Mouse (Mus musculus) ovary, adult 18-20 months (tissue): ENCODE results near the gene Prr5l.
"Not testable (repeated sequence)": the region's sequence is repeated elsewhere in the genome, so short reads cannot be mapped to it uniquely, and the experiment has no call there.

Experiments used
- DNase-seq: peaks from one replicate; pipeline ENCODE4 v3.0.0; 2022; ENCODE audit warnings: low spot score, mixed read lengths

Prr5l gene

DNA sequence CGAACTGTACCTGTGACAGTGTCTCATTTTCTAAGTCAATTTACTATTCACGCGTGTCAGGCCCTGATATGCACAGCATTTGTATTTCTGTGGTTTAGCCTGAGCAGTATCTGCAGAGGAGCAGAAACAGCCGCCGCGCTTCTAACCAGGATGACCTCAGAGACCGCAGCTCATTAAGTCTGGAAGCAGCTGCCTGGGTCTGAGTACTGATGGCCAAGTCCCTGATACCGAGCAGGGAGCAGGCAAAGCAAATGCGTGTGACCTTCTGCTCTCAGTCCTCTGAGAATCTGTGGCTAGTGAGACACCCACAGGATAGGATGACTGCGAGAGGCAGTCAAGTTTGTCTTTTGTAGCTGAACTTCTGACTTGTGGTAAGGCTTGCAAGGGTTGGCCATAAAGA lies 120.4 kb downstream of the Prr5l start:
- DNase-seq = no peak

DNA sequence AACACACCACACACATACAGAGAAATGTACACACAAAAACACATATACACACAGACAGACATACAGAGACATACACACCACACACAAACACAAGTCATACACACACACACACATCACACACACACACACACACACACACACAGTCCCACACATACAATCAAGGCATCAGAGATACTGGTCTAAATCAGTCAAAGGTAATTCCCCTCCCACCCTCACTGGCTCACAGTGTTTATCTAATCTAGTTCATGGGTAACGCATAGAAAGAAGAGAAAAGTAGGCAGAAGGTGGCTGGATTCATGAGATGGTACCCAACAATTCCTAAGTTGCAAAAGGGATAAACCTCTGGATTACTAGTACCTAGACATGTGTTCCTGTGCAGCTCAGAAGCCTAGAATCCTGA lies 120.9 kb downstream of the Prr5l start:
- no peak for DNase-seq

DNA sequence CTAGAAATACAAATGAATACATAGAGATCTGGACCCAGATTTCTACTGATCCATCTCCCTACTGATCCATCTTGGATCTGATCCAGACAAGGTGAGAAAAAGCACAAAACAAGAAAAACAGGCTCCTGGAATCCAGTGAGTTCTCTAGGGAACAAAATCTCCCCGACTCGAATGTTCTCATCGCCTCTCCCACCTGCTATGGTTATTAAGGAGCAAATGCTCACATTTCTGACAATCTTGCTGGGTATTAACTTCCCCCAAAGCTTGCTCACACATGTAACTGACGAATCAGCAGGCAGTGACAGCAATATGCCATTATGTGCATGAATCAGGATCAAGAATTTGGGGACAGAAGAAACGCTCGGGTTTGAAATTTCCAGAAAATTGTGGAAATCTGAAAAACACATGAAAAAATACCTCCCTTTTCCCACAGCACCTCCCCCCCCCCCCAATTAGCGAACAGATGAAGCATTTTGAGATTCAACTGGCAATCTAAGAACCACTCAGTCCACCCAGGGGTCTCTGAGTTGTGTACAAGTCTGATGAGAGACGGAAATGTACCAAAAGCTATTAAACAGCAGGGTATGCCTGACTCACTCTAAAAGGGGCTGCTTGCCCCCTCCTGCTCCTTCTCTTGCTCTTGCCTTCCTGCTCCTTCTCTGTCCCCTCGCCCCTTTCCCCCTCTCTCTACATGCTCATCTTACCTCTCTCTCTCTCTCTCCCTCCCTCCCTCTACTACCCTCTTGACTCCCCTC lies 123.1 kb downstream of the Prr5l start:
- no peak for DNase-seq

DNA sequence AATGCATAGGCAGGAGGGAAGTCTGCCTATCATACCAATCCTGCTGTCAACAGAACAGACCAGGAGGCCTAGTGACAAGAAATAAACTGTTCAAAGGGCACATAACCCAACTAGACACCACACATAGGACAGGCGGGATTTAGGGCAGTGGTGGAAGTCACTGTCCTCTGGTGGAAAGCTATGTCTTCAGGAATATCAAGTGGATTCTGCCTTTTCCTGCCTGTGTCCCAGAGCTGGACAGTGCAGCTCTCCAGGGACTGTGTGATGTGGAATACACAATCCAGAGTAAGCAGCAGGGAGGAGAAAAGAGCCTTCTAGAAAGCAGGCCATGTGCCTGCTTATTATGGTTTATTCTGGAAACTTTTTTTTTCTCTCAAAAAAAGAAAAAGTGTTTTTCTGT lies 125.0 kb downstream of the Prr5l start:
- DNase-seq = no peak

DNA sequence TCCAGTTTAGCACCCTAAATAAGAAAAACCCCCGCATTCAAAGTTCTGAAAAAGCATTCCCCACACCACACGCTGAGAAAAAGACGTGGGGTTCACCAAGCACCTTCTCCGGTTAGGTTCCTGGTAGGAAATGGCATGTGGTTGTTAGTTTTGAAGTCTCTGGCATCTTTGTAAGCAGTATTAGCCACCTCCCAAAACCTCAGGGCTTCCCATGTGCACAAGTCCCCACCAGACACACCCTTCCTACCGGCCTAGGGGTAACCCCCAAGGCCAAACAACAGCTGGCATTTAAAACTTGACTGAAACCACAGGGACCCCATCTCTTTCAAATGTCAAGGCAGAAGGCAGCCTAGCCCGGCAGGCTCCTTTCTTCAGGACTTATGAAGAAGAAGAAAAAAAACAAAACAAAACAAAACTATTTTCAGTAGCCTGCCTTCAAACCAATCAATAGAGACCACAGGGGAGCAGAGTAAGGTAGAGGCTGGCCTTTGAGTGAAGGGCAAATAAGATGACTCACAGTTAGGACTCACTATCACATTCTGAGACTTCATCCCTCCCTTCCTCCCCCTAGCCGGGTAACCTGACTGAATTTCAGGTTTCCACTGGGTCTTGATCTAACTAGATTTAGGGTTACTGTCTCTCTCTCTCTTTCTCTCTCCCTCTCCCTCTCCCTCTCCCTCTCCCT lies 126.6 kb downstream of the Prr5l start:
- no peak for DNase-seq

DNA sequence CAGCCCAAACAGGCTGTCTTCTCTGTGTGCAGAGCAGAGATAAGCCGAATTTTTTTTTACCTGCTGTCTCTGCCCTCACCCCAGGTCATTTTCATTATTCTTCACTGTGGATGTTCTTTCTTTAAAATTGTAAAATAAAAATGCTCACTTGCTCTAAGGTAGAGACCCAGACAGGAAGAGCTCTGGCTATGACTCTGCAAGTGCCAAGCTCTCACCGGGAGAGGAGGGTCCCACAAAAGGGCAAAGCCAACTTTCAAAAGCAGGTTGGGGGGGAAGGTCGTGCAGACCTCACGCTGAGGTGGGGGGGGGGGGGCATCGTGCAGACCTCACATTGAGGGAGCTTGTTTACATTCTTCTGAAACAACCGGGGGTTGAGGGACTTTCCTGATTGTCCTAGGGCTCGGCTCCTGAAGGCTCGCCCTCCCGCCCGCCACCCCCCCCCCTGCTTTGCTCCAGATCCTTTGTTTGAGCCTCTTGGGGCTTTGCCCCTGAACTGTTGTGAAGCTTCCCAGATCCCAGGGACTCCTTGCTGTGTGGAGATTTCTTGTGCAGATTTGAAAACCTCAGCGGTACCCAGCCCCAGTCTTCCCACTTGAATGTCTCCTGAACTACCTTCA lies 127.8 kb downstream of the Prr5l start:
- no peak for DNase-seq

DNA sequence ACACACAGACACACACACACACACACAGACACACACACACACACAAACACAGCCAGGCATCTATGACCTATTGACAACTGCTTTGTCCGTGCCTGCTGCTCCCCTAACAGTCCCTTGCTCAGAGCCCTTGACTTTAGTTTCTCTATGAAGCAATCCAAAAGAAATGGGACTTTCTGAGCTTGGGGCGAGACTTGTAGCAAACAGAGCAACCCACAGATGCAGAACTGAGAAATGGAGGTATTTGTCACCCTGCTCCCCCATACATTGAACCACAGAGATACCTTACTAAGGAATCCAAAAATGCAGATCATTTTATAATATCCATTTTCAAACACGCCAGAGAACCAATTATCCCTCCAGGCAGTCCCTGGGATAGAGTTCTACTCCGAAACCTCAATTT lies 128.4 kb downstream of the Prr5l start:
- no peak for DNase-seq

DNA sequence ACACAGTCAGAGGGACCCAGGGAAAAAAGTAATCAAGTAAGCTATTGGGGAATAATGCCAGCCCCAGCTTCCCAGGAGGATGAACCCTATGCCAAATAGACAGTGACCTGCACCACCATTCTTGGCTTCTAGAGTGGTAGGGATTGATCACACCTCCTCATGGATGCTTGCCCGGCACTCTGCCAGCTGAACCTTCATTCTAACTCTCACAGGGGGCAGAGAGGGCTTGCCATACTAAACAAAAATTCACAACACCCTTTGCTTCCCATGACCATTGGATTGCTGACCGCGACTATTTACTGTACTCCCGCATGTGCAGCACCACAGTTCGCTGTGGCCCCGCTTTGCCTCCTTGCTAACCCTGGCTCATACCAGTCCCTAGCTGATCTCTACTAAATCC lies 129.8 kb downstream of the Prr5l start:
- no peak for DNase-seq

DNA sequence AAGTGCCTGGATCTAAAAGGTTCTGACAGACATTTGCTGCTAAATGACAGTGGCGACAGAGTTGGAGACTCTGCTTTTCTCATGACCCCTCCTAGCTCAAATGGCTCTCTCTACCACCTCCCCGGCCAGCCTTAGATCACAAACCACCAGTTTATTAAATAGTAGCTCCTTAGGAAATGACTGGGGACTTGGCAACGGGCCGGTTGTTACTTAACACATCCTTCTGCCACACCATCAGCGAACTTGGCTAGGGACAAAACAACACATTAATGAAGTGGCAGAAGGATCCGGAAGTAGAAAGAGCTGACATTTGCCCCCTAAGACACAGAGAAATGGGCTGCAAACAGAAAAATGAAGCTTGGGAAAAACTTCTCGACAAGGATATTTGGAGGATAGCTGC lies 130.4 kb downstream of the Prr5l start:
- no peak for DNase-seq

DNA sequence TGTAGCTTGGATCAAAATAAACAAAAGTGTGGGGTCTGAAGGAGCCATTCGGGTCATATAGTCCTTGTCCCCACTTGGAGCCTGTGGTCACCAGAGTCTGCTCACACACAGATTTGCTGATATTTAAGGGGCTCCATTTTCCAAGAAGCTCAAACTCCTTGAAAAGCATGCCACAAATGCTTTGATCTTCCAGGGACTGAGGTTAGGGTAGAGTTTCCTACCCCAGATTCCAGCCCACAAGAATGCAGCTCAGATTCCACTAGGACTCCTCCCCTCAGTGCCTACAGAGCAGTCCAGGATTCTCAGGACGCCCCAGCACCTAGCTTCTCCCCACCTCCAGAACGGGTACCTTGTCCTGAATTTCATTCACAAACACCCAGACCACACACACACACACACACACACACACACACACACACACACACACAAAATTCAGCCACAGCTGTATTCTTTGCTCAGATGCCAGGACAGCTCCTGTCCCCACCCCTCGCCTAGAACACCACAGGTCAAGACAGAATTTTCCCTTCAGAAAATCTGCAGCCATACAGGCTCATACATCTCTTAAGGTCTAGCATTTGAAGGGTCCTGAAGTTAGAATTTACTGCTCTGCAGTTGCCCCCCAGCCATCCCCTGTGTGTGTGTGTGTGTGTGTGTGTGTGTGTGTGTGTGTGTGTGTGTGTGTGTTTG lies 131.4 kb downstream of the Prr5l start:
- no peak for DNase-seq

DNA sequence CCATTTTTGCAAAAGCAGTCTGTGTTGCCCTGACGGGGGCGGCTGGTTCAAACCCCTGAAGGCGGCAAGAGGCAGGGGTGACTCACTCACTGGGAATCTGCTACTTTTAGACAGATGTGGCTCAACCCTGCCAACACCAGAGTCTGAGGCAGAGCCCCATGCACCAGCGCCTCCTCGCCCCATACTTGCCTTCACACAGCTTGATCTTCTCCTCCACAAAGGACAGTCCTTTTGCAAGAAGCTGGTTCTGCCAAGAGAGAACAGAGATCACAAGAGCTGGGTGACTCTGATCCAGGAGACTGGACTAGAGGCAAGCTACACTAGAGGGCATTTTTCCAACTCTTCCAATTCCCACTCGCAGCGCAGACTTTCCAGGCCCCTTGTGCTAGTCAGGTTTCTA lies 136.3 kb downstream of the Prr5l start:
- DNase-seq = no peak

DNA sequence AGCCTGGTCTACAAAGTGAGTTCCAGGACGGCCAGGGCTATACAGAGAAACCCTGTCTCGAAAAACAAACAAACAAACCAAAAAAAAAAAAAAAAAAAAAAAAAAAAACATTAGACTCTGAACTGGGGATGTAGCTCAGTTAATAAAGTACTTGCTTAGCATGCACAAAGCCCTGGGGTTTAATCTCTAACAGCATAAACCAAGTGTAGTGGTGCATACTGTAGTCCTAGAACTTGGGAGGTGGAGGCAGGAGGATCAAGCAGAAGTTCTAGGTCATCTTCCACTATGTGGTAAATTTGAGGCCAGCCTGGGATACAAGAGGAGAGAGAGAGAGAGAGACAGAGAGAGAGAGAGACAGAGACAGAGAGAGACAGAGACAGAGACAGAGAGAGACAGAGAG lies 137.2 kb downstream of the Prr5l start:
- DNase-seq = not testable (repeated sequence)

DNA sequence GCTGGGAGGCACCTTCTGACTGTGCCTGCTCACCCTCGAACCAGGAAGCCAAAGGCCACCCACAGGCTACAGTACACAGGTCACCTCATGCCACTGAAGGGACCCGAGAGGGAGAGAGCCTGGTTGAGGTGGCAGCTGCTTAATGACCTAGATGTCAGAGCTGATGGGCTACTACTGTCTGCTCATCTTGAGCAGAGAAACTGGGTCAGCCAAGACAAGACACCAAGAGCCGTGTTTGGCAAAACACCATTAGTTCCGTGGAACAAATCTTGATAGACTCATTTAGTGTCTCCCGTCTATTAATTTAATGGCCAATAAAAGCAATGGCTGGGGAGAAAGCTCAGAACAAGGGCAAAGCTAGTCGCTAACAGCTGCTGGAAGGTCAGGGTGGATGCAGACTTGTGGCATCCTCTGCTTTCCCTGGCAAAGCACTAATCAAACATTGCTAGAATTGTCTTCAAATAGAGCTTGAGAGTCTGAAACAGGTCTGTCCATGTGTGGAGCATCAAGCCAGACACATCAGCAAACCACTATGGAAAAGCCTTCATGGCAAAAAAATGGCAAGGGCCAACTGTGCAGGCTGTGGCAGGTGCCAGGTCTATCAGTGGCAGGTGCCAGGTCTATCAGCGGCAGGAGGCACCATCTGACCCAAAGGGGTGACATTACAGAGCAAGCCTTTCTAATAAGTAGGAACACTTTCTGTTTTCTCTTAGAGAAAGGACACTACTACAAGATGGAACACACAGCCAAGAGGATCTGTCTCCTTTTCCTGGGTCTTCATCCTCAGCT lies 140.6 kb downstream of the Prr5l start:
- DNase-seq = no peak

DNA sequence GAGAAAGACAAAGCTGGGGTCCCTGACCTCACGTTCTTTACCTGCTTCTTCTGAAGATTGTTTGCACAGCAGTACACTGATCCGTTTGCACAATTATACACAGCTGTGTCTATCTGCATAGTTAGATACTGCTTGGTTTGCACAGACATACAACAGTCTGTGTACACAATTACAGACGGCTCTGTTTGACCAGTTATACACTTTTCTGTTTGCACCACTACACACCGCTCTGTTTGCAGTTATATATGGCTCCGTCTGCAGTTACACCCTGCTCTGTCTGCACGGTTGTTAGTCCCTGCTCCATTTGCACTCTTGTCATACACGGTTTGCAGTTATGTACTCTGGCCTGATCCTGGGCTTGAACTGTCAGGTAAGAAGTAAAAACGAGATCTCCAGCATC lies 141.2 kb downstream of the Prr5l start:
- DNase-seq = no peak

DNA sequence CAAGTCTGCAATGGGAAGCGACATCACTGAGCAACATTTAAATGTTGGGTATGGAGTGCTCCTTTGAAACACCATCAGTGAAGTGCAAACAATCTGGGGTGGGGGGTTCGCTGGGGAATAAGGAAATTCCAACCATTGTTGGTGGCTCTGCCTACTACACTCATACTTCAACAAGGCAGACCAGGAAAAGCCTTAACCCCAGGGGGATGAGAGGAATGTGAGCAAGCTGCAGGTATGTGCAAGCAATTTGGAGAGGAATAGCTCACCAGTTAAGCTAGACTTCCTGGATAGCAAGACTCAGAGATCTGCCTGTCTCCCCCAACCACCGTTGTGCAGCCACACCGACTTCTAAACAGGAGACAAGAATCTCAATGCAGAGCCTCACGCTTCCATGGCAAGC lies 142.9 kb downstream of the Prr5l start:
- DNase-seq = no peak

DNA sequence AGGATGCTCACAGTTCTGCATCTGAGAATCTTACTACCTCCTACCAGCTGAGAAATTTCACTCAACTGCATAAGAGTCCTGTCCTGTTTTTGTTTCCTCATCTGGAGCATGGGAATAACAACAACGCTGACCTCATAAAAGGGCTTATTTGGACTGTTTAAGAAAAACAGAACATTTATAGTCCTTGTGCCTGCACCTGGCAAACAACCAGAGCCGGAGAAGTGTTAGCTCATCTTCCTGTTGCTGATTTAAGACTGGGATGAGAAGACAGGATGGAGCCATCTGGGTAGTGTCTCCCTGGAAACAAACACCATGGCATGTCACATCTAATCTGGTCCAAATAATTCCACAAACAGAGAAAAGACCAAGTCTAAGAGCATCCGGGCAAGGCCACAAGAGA lies 149.3 kb downstream of the Prr5l start:
- DNase-seq = no peak

DNA sequence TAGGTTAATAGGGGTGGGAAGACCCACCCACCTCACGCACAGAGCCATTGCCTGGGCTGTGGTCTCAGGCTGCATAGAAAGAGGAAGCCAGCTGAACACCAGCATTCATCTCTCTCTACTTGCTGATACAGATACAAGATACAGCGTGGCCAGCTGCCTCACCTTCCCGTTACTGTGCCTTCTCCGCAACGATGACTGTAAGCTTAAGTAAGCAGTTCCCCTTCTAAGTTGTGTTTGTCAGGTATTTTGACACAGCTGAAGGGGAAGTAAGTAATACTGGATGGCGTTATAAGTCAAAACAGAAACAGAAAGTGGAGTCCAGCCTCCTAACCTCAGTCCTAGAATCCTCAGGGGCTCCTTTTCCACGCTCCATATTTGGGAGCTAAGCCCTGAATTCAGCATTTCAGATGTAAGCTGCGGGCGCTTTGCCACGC lies 150.0 kb downstream of the Prr5l start:
- no peak for DNase-seq

DNA sequence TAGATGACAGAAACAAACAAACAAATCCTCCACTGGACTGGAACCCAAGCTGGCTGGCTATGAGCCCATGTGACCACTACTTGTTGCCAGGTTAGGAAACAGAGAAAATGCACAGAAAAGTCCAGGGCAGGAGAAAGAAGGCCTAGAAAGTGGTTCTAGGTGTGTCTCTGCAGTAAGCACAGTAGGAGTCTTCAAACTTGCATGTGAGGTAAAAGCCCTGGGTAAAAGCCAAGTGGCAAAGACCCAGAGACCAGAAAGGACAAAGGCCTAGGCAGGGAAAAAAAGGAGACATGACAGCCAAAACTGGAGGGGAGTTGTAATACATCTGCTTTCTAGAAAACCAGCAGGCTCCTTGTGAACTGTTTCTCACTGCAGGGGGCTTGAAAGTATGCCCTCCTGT lies 151.9 kb downstream of the Prr5l start:
- DNase-seq = no peak

DNA sequence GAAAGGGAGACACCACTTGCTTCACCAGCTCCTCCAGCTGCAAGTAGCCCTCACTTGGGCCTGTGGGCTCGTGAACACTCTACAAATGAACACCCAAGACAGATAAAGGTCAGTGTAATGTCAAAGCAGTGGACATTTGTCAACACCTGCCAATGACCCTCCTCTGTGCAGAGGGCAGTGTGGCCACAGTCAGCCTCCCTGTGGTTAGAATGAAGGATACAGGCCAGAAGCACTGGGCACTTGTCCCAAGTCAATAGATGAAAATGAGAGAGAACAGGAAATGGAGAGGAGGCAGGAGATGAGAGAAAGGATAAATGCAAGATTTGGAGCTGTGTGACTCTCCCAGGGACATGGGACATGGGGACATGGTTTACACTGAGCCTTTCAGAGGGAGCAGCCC lies 153.4 kb downstream of the Prr5l start:
- no peak for DNase-seq

DNA sequence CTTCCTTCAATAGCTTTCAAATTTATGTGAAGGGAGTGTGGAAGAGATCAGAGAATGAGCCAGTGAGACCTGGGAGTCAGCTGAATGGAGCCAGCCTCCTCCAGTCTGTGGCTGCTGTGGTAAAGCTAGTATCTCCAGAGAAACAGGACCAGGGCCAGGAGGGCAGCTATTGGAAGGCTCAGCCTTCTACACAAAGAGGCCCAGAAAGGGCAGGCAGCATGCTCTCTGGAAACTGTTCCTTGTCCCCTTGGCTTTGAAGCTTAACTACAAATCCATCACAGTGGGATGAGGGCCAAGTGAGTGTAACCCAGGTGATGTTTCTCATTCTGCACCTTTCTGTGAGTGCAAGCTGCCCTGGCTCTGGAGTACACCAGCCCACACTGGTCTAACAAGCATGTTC lies 155.0 kb downstream of the Prr5l start:
- no peak for DNase-seq

DNA sequence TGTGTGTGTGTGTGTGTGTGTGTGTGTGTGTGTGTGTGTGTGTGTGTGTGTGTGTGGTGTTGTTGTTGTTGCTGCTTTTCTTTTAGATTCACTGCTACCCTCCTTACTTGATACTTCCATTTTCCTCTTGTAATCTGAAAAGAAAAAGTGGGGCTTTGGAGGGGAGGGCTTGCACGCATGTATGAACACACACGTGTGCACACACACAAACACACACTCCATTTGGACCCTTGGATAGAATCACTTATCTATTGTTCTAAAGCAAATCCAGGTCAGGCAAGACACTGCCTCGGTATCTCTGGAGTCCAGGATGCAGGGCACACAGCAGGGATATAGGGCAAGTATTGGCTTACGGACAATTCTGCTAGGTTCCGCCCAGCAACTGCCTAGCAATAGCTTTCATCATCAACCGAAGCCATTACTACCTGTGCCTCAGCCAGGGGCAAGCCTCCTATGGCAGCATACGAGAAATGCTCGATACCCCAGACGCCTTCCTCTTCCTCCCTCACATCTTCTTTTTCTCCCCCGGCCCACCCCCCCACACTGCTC lies 159.4 kb downstream of the Prr5l start:
- no peak for DNase-seq
